Mouse (Mus musculus) CH12.LX (cell line): ENCODE measurements around the gene Lipc. TPM values are rescaled to one million over a fixed set of nuclear protein-coding genes. Genes with fewer than 3 reads are reported as not detected.

Experiments
- DNase-seq: peaks from one replicate; pipeline ENCODE4 v3.0.0-alpha.2; 2013; ENCODE audit errors: extremely low read depth
- H3K27ac ChIP-seq: 2 replicates; pipeline ENCODE4 v1.5.1; 2012; ENCODE audit warnings: low read depth, mild to moderate bottlenecking, control low read depth, moderate library complexity; ENCODE audit not compliant: insufficient read depth
- H3K27me3 ChIP-seq: replicated peaks from 2 replicates; pipeline ENCODE3; 2012; ENCODE audit warnings: inconsistent platforms
- H3K36me3 ChIP-seq, 2 experiments: replicated peaks in 1 of 2; 2 replicates each; pipeline versions ENCODE3 to v1.6.1; 2012; ENCODE audit warnings: inconsistent platforms in 1 of 2, low read length in 1 of 2, mild to moderate bottlenecking in 1 of 2, mixed read lengths in 1 of 2, moderate library complexity in 1 of 2; ENCODE audit not compliant: control insufficient read depth in 1 of 2, insufficient read depth in 1 of 2
- H3K4me1 ChIP-seq, 2 experiments: 2 replicates each; pipeline ENCODE4 v1.6.1; 2012; ENCODE audit warnings: inconsistent platforms in 1 of 2, moderate library complexity in 1 of 2; ENCODE audit not compliant: insufficient read depth in 2 of 2, control insufficient read depth in 1 of 2
- H3K4me2 ChIP-seq: 2 replicates; pipeline ENCODE4 v1.6.1; 2012; ENCODE audit warnings: low read depth, mild to moderate bottlenecking, control low read depth; ENCODE audit not compliant: poor library complexity, insufficient read depth, severe bottlenecking
- H3K4me3 ChIP-seq, 3 experiments: fragments of 150-350 bp in 1 of 3; sonication (generic) in 1 of 3; replicated peaks in 1 of 3; 2 replicates each; pipeline versions ENCODE3 to v1.5.1; 2011 to 2012; ENCODE audit warnings: low read depth in 2 of 3, low read length in 2 of 3, mild to moderate bottlenecking in 2 of 3, moderate library complexity in 2 of 3, control low read depth in 1 of 3, improper control_type of control experiment in 1 of 3, inconsistent platforms in 1 of 3, mixed read lengths in 1 of 3; ENCODE audit not compliant: poor library complexity in 1 of 3
- H3K79me2 ChIP-seq: replicated peaks from 2 replicates; pipeline ENCODE4 v1.6.1; 2012; ENCODE audit warnings: mild to moderate bottlenecking, moderate library complexity; ENCODE audit not compliant: control insufficient read depth, poor library complexity, insufficient read depth, severe bottlenecking; ENCODE audit errors: extremely low read depth
- H3K9ac ChIP-seq: 2 replicates; pipeline ENCODE4 v1.6.1; 2012; ENCODE audit warnings: low read depth, mild to moderate bottlenecking, control low read depth, moderate library complexity; ENCODE audit not compliant: insufficient read depth
- H3K9me3 ChIP-seq: replicated peaks from 2 replicates; pipeline ENCODE3; 2012; ENCODE audit warnings: low read length, inconsistent platforms, mixed read lengths
- CHD2 ChIP-seq: IDR thresholded peaks from 2 replicates; pipeline ENCODE4 v1.6.1; 2011; ENCODE audit warnings: low read length, improper control_type of control experiment
- ELF1 ChIP-seq: IDR thresholded peaks from 2 replicates; pipeline ENCODE4 v1.6.1; 2014; ENCODE audit warnings: low read depth, mild to moderate bottlenecking, inconsistent platforms, low read length, improper control_type of control experiment
- IRF4 ChIP-seq: IDR thresholded peaks from 2 replicates; pipeline ENCODE4 v1.6.1; 2014; ENCODE audit warnings: low read depth, mild to moderate bottlenecking, inconsistent platforms, low read length, improper control_type of control experiment
- KAT2A ChIP-seq: IDR thresholded peaks from 2 replicates; pipeline ENCODE4 v1.6.1; 2012; ENCODE audit warnings: low read length, improper control_type of control experiment, inconsistent platforms; ENCODE audit not compliant: insufficient replicate concordance
- MAFK ChIP-seq: IDR thresholded peaks from 2 replicates; pipeline ENCODE4 v1.6.1; 2011; ENCODE audit warnings: low read length, improper control_type of control experiment; ENCODE audit not compliant: insufficient replicate concordance
- MEF2A ChIP-seq: IDR thresholded peaks from 2 replicates; pipeline ENCODE4 v1.6.1; 2014; ENCODE audit warnings: low read depth, mild to moderate bottlenecking, inconsistent platforms, low read length, improper control_type of control experiment, borderline replicate concordance
- MYC ChIP-seq: IDR thresholded peaks from 2 replicates; pipeline ENCODE4 v1.6.1; 2011; ENCODE audit warnings: low read depth, mild to moderate bottlenecking, improper control_type of control experiment, low read length
- PAX5 ChIP-seq: IDR thresholded peaks from 2 replicates; pipeline ENCODE4 v1.6.1; 2012; ENCODE audit warnings: low read length, inconsistent platforms, mixed read lengths
- POLR2AphosphoS2 ChIP-seq: IDR thresholded peaks from 2 replicates; pipeline ENCODE4 v1.6.1; 2011; ENCODE audit warnings: low read depth, low read length, improper control_type of control experiment
- RAD21 ChIP-seq: IDR thresholded peaks from 2 replicates; pipeline ENCODE4 v1.6.1; 2011; ENCODE audit warnings: low read depth, mild to moderate bottlenecking, low read length, improper control_type of control experiment, moderate library complexity
- RCOR1 ChIP-seq: conservative IDR thresholded peaks from 2 replicates; pipeline ENCODE4 v1.6.1; 2012; ENCODE audit warnings: low read depth, mild to moderate bottlenecking, inconsistent platforms, low read length, improper control_type of control experiment
- SIN3A ChIP-seq: IDR thresholded peaks from 2 replicates; pipeline ENCODE4 v1.6.1; 2012; ENCODE audit warnings: low read length, improper control_type of control experiment, inconsistent platforms
- TBP ChIP-seq: conservative IDR thresholded peaks from 2 replicates; pipeline ENCODE4 v1.6.1; 2011; ENCODE audit warnings: low read depth, low read length, improper control_type of control experiment
- TCF12 ChIP-seq: IDR thresholded peaks from 2 replicates; pipeline ENCODE4 v1.6.1; 2014; ENCODE audit warnings: low read depth, mild to moderate bottlenecking, inconsistent platforms, low read length, improper control_type of control experiment
- UBTF ChIP-seq: IDR thresholded peaks from 2 replicates; pipeline ENCODE4 v1.6.1; 2012; ENCODE audit warnings: low read depth, mild to moderate bottlenecking, inconsistent platforms, low read length, improper control_type of control experiment, moderate library complexity
- USF1 ChIP-seq: IDR thresholded peaks from 2 replicates; pipeline ENCODE4 v1.6.1; 2014; ENCODE audit warnings: low read depth, mild to moderate bottlenecking, inconsistent platforms, low read length, improper control_type of control experiment
- ZKSCAN1 ChIP-seq: IDR thresholded peaks from 2 replicates; pipeline ENCODE4 v1.6.1; 2012; ENCODE audit warnings: low read depth, inconsistent platforms, low read length, improper control_type of control experiment, borderline replicate concordance
- ZMIZ1 ChIP-seq: IDR thresholded peaks from 2 replicates; pipeline ENCODE4 v1.6.1; 2012; ENCODE audit warnings: low read depth, mild to moderate bottlenecking, inconsistent platforms, low read length, improper control_type of control experiment
- ZNF384 ChIP-seq: IDR thresholded peaks from 2 replicates; pipeline ENCODE4 v1.6.1; 2012; ENCODE audit warnings: low read depth, low read length, improper control_type of control experiment, inconsistent platforms
- dilution Hi-C: fragments of 300-500 bp; cut with MboI; formaldehyde crosslinking; loops from 2 replicates; pipeline ENCODE4 v1.14.3; 2020; ENCODE audit warnings: low sequenced_read_pairs; ENCODE audit not compliant: extremely low pct_unique_long_range_greater_than_20kb, extremely low pct_ligation_motif_present
- in situ Hi-C: fragments of 300-500 bp; cut with MboI; formaldehyde crosslinking; loops from 3 replicates; pipeline ENCODE4 v1.14.3; 2019; ENCODE audit warnings: low sequenced_read_pairs, low pct_ligation_motif_present, low pct_unique_long_range_greater_than_20kb, mixed read lengths
- polyA plus RNA-seq: library from polyadenylated mRNA; unstranded; fragments of >175 nt; gene quantifications from 2 replicates; pipeline ENCODE4 v1.2.1, GENCODE M21; 2012; ENCODE audit warnings: low read depth; ENCODE audit not compliant: insufficient read length
- total RNA-seq, 2 experiments: library from RNA; depleted of rRNA; stranded (reverse); fragments of 300-350 nt in 1 of 2; fragments of >200 nt in 1 of 2; gene quantifications; 2 replicates each; pipeline ENCODE4 v1.2.3; 2012 to 2014

Lipc gene
- total and polyA plus RNA-seq, 3 experiments, result 5.2 to 24.5 (median 8.6) TPM

DNA sequence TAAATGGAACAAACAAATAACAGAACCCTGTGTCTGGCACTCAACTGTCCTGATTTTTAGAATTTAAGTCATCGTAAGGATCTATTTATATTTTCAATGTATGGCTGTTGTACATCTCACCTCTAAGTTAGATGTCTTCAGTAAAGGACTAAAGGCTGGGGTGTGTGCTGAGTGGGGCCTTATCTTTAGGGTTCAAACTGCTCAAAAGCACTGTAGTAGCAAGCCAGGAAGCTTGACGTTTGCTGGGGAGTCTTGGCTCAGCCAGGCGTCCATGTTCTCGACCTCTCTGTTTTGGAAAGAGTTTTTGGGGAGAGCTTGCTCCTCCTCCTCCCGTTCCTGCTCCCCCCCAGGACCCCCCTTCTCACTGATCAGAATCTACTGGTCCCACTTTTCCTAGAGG, 59.4 kb downstream of the Lipc start:
- DNase-seq, result no peak
- H3K27ac ChIP-seq, result no peak overlapping the region
- H3K4me1 ChIP-seq, result peaks cover 9 to 35% of the 10 kb centered on the region in 2 experiments

DNA sequence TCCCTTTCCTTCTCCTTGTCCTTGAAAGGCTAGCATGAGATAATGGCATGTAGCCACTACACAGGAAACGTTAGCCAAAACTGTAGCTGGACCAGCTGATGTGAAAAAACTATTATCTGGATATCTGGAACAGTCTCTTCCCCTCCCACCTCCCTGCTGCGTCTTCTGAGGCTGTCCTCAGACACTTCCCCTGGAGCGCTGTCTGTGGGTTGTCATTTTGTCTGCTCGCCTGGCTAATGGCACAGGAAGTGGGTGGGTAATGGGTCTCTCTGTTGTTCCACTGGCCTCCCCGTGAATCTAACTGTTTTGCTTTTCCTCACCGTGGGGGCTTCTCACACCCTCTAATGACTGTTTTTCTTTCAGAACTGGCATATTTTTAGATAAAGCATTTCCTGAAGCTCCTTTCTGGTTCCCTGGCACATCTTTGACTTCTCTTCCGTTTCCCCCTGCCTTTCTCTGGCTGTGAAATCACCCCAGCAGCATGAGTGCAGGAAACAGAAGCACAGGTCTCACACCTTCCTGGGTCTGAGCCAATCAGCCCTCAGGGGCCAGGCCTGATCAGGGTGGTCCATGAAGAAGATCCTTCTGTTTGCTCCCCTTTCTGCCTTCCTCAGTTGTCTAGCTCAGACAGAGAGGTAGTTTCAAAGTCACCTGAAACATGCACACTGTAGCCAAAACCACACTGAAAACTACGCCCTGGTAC, 60.4 kb downstream of the Lipc start:
- Histone ChIP-seq H3K4me2 (no peak overlapping the region), H3K36me3 (no peaks in the 10 kb centered on the region), H3K4me1 (peaks cover 9 to 35% of the 10 kb centered on the region in 2 experiments), H3K4me3 (no peak overlapping the region), H3K79me2 (no peaks in the 10 kb centered on the region)
- DNase-seq, result peak; percentile 8
- TF ChIP-seq IRF4 (no peak), ZKSCAN1 (no peak), USF1 (no peak), ELF1 (no peak)
- TF ChIP-seq, all 38 proteins: peak for 0
- H3K27me3 ChIP-seq, result no peaks in the 10 kb centered on the region
- H3K27ac ChIP-seq, result no peak overlapping the region
- in situ Hi-C loops, result no loop called here
- H3K9me3 ChIP-seq, result no peaks in the 10 kb centered on the region
- dilution Hi-C loops, result no loop called here
- no peak overlapping the region for H3K9ac ChIP-seq

More for the DNA sequence above, 59.4 kb downstream of the Lipc start:
- Histone ChIP-seq H3K9ac (no peak overlapping the region), H3K4me2 (no peak overlapping the region), H3K36me3 (no peaks in the 10 kb centered on the region), H3K4me3 (no peak overlapping the region), H3K27me3 (no peaks in the 10 kb centered on the region), H3K9me3 (no peaks in the 10 kb centered on the region), H3K79me2 (no peaks in the 10 kb centered on the region)
- in situ Hi-C loops (no loop called here), dilution Hi-C loops (no loop called here)
- TF ChIP-seq TCF12 (no peak), UBTF (no peak), POLR2AphosphoS2 (no peak), MYC (no peak), CHD2 (no peak), KAT2A (no peak), ZMIZ1 (no peak), TBP (no peak), RAD21 (no peak), RCOR1 (no peak)

GRCm38 (mm10) chr9:70890736-70891135, 61.3 kb downstream of the Lipc start:
- DNase-seq, result no peak
- Histone ChIP-seq H3K4me3 (no peak overlapping the region), H3K4me2 (no peak overlapping the region), H3K36me3 (no peaks in the 10 kb centered on the region), H3K9ac (no peak overlapping the region), H3K27ac (no peak overlapping the region), H3K79me2 (no peaks in the 10 kb centered on the region), H3K4me1 (peaks cover 9 to 35% of the 10 kb centered on the region in 2 experiments), H3K9me3 (no peaks in the 10 kb centered on the region), H3K27me3 (no peaks in the 10 kb centered on the region)
- in situ Hi-C loops, result no loop called here
- dilution Hi-C loops, result no loop called here
- TF ChIP-seq TBP, result no peak
- no peak for TF ChIP-seq RAD21
- TF ChIP-seq PAX5, result no peak
- TF ChIP-seq USF1, result no peak
- no peak for TF ChIP-seq ZKSCAN1
- TF ChIP-seq MEF2A, result no peak
- TF ChIP-seq MAFK, result no peak
- no peak for TF ChIP-seq SIN3A
- no peak for TF ChIP-seq POLR2AphosphoS2
- TF ChIP-seq KAT2A, result no peak
- TF ChIP-seq ZNF384, result no peak
